Mouse (Mus musculus) heart, postnatal 25 days (tissue): ENCODE measurements around the gene Hbq1a. TPM values are rescaled to one million over a fixed set of nuclear protein-coding genes. Genes with fewer than 3 reads are reported as not detected.
"Not testable (repeated sequence)": the region's sequence is repeated elsewhere in the genome, so short reads cannot be mapped to it uniquely, and the experiment has no call there.

Source experiments
- DNase-seq: peaks from one replicate; pipeline ENCODE4 v3.0.0; 2022; ENCODE audit warnings: low spot score
- intact Hi-C: fragments of 180-260 bp; cut with DNase I; formaldehyde crosslinking; loops from one replicate; pipeline ENCODE4 v1.15.1; 2025
- total RNA-seq, 2 experiments: library from RNA; stranded (reverse); gene quantifications; 2 replicates each; pipeline ENCODE4 v1.2.3; 2021

Gene Hbq1a
- 1 to 10 TPM; 1.3 to 2.0 TPM for total RNA-seq

DNA sequence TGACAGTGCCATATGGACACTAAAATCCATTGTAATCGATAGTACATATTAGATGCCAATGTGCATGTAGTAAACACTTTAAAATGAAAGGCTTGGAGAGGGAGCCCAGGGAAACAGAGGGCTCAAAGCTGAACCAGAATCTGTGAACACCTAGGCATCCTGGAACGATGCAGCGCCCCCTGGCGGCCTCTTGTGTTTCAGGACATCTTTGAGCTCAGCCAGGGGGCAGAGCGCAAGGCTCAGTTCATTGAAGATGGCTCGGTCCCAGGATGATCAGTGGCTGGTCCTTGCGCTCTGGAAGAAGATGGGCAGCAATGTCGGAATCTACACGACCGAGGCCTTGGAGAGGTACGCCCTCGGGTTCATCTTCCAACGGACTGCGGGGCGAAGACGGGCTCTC is at the start of gene Hbq1a:
TSS of gene Hbq1a (plus strand) at position 205 of the 400 bp plus-strand sequence.
- intact Hi-C loops, result loop anchor here (5.0 kb wide), 1 partner anchor 118 kb away; no protein-coding TSS in a partner anchor
- DNase-seq, result not testable (repeated sequence)

DNA sequence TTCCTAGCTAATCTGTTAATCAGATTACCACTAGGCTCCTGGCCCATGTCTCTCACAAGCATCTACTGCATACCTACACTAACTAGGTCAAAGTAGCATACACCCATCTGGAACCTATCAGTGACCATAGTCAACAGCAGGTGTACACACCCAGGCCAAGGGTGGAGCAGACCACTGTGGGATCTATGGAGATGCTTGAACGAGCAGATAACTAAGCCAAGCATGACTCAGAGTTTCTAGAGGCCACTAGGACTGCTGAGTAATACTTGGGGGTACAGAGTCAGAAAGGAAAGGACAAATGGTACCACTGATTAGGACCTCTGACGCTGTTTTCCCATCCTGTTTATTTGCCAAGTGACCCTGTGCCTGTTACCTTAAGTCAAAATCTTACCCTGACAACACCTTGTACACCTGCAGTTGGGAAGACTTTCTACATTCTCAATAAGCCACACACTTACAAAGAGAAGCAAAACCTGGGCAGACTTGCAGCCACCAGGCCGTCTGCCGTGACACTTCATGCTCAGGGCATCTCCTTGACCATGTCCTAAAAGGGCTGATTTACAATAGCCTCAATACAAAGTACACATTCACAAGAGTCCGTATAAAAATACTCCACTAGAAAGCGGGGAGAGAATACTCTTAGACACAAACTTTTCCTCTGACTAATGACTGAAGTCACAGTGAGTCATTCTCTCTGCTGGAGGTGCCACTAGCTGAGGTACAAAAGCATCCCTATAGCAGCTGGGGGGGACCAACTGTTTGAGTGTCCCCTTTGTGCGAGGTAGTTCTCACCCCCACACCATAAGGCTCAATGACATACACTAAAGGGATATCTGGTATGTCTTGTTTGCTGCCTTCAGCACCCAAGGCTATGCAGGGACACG is 48.7 kb upstream of the Hbq1a start:
- DNase-seq, result no peak
- intact Hi-C loops, result no loop called here

DNA sequence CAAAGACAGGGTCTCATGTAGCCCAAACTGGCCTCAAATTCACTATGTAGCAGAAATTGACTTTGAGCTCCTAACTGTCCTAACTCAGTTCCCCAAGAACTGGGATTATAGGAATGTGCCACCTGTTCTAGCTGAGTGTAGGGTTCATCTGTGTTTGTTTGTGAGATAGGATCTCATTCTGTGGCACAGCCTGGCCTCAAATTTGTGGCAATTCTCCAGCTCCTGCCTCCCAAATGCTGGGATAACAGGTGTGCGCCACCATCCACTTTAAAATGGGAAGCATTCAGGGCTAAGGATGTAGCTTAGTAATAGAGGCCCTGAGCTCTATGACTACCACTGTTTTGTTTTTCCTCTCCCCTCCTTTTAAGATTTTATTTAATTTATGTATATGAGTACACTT is 46.7 kb upstream of the Hbq1a start:
- no peak for DNase-seq
- intact Hi-C loops, result no loop called here

DNA sequence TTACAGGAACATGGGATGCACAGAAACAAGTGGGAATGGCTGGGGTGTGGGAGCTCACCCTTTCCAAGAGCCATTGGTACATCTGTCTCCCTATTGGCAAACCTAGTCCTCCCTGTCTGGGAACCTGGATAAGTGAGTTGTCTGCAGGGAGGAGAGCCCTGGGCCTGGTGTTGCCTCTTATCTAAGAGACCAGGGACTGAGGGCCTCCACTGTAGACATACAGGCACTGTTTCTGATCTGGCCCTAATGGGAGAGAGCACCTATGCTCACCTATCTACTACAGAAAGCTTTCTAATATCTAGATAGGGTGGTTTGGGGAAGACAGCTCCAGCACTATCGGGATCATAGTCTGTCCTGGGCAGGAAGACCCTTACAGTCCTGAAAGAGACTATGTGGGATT is 43.7 kb upstream of the Hbq1a start:
- intact Hi-C loops, result no loop called here
- DNase-seq, result no peak

DNA sequence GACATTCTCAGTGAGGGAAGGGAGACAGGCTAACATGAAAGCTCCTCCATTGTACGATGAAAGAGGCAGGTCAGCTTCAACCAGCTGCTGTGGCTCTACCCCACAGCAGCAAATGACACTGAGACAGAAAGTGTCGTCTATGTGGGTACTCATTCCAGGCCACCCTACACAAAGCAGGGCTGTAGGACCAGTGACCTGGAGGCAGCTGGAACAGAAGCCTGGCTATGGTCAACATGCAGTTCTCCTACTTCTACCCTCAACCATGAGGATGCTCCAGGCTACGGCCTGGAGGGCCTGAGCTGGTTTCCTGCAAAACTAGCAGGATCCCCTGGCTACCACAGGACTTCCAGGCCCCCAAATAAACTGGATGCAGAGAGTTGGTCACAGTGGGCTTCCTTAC is 43.3 kb upstream of the Hbq1a start:
- DNase-seq, result no peak
- intact Hi-C loops, result no loop called here

DNA sequence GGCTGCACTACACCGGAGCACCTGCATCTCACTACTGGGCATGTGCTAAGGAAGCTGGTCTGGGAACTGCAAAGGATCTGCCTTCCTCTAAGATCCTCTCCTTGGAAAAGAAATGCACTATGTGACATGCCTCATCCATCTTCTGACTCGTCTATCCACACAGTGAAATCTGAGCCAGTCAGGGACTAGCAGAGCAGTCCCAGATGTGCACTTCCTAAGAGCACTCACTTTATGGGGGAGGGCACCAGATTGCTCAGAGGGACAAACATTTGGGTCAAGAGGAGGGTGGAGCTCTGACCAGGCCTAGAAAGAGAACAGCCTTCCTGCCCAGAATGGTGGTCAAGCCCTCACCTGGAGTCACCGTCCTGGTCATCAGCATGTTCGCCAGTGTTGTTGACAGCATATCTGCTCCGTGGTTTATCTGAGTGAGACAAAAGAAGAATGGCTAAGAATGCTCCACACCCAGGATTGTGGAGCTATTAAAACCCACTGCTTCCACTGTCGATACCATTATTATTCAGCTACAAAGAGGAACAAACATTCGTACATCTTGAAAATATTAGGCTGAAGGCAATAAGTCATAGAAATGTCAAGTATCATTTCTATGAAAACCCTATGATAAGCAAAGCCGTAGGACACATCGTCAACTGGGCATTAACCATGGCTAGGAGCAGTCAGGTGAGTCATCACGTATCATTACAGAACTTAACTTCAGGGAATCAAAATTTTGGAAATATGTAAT is 37.0 kb upstream of the Hbq1a start:
- DNase-seq, result no peak
- intact Hi-C loops, result no loop called here

DNA sequence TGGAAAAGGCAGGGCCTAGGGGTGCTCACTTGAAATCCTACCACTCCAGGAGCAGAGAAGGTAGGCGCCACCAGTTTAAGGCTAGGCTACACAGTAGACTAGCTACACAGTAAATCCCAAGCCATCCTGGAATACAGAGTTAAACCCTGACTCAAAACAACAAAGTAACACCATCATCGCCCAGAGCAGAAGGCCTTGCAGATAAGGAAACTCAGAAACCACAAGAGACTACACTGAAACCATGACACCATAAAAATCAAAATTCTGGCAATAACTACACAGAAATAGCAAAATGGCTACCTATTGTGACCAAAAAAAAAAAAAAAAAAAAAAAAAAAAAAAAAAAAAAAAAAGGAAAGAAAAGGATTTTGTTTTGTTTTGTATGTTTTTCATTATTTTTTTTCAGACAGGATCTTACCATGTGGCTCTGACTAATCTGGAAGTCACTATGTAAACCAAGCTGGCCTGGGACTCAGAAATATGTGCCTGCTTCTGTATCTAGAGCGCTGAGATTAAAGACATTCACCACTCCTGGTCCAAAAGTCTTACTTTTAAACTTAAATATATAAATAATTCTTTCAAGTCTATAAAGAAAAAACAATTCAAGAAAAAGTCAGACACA is 34.6 kb upstream of the Hbq1a start:
- intact Hi-C loops, result no loop called here

DNA sequence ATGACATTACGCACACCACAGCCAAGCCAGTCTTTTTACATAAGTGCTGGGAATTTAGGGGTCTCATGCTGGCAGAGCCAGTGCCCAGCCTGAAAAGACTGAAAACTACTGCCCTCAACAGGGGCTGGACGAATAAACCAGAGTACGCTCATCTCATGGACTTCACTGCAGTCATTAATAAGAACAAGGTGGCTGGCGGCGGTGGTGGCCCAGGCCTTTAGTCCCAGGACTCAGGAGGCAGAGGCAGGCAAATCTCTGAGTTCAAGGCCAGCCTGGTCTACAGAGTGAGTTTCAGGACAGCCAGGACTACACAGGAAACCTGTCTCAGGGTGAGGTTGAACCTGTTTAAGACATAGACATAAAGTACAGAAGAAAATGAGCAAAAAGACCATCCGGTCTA is 33.7 kb upstream of the Hbq1a start:
- intact Hi-C loops, result no loop called here
- no peak for DNase-seq

More for the DNA sequence above, 34.6 kb upstream of the Hbq1a start:
- no peak for DNase-seq

DNA sequence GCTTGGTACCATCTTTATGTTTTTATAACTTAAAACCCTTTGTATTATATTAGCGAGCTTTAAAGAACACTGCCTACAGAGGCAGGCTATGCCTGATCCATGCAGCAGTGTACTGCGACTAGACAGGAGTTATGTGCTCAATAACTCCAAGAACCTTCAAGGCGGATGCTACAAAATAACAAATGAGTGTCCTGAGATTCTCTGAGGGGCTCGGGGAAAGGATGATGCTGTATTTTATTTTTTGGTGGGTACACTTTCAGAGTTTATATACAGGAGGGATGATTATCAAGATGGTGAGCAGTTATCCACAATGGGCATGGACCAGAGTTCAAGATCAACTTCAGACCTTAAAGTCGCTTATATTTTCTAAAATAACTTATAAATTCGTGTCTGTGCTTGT is 33.1 kb upstream of the Hbq1a start:
- DNase-seq, result no peak
- intact Hi-C loops, result no loop called here

DNA sequence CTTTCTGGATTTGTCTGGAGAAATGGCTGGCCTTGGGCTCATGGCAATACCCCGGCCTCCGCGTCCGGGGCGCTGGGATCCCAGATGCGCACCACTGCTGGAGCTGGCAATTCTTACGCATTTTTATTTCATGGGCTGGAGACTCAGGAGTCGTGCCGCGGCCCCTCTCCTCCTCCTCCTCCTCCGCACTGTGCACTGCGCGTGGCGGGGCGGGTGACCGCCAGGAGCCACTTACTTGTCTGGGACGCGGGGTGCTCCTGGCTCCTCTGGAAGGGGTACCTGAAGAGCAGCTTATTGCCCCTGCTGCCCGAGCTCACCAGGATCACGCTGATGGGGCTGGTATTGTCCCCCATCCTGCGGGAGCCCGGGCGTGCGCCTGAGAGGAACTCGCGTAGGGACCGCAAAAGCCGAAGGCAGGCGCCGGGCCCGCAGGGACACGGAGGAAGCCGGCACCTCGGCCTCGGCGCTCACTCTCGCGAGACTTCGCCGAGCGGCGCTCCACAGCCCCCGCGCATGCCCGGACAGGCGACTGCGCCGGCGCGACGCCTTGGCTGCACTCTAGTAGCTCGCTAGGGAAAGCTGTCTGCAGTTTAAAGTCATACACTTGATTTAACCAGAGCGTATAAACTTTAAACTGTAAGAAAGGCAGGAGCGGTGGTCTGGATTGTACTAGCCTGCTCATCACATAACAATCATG is 32.5 kb upstream of the Hbq1a start, which contains the start of gene Nprl3:
TSS of gene Nprl3 (minus strand) at position 520 of the 697 bp plus-strand sequence.
- DNase-seq, result peak; percentile 93
- intact Hi-C loops, result no loop called here

DNA sequence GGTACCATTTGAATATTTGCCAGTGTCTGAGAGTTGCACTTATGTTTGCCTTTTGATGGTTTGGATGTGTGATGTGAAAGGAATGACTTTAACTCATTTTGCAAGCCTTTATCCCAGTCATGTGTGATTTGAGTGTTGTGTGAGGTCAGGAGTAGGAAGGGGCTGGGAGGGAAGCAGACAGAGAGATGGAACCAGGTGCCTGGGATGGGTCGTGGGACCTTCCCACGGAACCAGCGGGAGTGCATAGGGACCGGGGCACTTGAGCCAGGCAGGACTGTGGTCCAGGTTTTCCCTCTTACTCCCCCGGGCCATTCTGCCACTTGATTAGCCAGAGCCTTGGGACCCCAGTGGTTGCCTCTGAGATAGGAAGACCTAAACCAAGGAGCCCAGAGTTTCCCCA is 31.9 kb upstream of the Hbq1a start:
- DNase-seq, result no peak
- intact Hi-C loops, result no loop called here

DNA sequence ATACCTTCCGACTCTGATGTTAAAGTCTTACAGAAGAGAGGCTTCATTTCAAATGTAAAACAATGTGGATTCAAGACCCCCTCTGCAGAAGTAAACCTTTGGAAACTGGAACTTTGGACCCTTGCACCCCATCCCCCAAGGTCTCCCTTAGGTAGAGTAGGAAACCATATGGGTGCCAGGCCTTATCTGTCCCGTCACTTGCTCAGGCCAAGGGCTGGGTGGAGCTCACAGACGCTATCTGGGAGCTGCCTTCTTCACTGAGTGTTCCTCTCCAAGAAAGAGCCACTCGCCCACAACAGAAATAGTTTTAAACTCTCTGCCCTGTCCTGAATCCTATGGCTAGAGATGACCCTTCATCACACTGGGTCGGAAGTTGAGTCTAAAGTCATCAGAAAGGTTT is 30.9 kb upstream of the Hbq1a start:
- intact Hi-C loops, result no loop called here
- no peak for DNase-seq

DNA sequence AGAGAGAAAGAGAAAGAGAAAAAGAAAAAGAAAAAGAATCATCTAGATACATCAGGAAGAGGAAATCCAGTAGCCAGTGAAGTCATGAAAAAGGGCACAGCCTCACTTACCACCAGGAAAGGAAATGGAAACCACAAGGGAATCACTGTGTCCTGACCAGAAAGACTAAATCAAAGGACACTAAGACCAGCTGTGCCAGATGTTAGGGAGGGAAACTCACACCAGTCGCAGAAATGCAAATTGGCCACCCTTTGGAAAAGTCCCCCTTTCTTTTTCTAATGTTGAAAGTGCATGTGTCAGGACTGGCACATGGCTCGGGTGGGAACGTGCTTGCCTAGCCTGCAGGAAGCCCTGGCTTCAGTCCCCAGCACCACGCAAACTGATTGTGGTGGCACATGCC is 28.7 kb upstream of the Hbq1a start:
- intact Hi-C loops, result no loop called here
- DNase-seq, result no peak

DNA sequence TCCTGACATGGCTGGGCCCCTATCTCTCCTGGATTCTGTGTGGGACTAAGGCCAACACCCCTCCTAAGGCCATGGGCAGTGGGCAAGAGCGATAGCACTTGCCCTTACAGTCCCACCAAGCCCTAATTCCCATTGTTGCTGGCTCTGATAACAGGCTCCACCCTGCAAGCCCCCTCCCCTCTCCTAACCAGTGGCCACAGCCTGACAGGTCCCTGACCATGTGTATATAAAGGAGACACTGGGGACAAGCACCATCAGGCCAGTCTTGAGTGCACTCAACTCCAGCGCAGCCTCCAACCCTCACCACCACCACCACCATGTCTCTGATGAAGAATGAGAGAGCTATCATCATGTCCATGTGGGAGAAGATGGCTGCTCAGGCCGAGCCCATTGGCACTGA is 23.5 kb upstream of the Hbq1a start, which contains the start of gene Hba-x:
TSS of gene Hba-x (plus strand) at position 54 of the 400 bp plus-strand sequence.
- DNase-seq, result no peak
- intact Hi-C loops, result no loop called here

DNA sequence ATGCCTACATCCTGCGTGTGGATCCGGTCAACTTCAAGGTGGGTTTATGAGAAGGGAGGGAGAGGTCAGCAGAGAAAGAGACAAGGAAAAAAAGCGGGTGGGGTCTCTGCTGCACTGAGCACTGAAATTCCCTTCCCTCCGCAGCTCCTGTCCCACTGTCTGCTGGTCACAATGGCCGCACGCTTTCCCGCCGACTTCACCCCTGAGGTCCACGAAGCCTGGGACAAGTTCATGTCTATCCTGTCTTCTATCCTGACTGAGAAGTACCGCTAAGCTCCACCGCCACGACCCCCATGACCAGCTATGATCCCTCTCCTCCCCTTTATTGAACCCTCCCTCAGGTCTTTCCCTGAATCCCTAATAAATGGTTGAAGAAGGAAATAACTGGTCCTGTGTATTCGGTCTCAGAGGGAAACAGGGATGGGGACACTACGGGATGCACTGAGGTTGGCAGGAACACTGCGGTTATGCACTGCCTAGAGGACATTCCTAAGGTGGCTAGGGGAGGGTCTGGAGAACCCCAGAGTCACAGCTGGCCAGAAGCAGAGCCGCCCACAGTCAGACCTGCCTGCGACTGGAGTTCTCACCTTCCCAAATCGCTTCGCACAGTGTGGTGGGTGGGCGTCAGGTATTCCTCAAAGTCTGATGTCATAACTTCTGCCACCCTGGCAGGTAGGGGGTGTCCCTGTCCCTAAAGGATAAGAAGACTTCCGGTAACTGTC is 22.0 kb upstream of the Hbq1a start:
- intact Hi-C loops, result no loop called here

DNA sequence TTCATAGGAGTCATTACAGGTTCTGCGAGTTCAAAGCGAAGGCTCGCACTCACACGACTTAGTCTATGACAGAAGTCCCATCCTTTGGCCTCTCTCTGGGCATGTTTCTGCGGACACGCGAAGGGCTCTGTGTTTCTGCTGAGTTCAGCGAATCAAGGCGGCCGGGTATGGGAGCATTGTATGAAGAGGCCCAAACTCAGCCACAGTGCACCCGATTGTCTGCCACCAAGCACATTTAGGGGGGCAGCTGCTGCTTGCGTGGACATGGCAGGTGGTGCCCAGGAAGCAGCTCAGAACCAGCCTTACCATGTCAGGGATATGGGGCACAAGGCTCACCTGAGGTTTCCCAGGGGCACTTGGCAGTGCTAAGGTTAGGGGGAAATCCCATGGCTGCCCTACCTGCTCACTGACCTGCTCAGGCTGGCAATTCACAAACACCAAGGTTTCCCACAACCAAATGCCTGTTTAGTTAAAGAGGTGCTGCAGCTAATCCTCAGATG is 21.4 kb upstream of the Hbq1a start:
- DNase-seq, result no peak
- intact Hi-C loops, result no loop called here

More for the DNA sequence above, 22.0 kb upstream of the Hbq1a start:
- DNase-seq, result no peak

DNA sequence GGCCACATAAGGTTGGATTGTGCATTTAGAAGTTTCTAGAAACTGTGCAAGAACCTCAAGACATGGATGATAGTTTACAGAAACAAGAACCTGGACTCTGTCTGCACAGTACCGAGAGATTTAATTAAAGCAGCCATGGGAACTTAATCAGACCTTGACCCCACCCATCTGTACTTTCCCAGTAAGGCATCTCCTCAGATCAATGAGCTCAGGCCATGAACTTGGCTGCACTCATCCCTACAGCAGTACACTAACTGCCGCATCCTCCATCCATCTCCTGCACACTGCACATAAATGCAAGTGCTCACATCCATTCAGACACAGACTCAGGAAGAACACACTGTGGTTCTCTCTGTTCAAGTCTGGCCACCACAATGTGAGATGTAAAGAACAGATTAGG is 19.2 kb upstream of the Hbq1a start:
- no peak for DNase-seq
- intact Hi-C loops, result no loop called here

DNA sequence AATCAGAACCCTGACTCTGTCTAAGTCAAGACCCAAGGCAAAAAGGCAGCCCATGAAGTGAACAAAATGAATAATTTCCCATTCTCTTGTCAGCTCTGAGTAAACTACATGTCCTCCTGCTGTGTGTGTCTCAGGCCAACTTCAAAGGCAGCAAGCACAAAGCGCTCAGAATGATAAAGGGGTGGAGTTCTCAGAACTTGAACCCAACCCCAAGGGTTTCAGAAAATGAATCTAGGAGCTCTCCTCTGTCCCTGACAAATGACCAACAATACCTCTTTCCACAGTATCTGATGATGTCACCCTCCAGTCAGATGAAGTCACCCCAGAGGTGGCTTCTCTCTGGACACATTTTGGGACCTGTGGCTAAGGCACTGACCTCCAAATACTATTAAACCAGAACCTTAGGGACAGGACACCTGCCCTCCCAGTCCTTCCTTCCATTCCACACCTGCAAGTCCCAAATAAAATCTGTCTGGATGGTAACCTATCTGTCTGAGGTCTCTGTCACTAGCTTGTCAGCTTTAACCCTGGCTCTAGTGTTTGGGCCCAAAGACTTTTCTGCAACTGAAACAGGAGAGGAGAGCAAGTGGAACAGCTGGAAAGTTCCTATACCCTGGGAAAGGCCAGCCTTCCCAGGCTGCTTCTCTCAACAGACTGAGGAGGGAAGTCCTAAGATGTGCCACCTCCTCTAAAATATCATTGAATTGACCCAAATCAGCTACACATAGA is 18.3 kb upstream of the Hbq1a start:
- intact Hi-C loops, result no loop called here
- DNase-seq, result no peak
